Mouse (Mus musculus): ENCODE results near the gene 5031439G07Rik. TPM values are rescaled to one million over a fixed set of nuclear protein-coding genes. Genes with fewer than 3 reads are reported as not detected.
"Not testable (repeated sequence)": the region's sequence is repeated elsewhere in the genome, so short reads cannot be mapped to it uniquely, and the experiment has no call there.

5031439G07Rik gene
- total RNA-seq (2021) (10 to 100 TPM; 28.9 to 36.1 TPM), polyA plus RNA-seq (2012; rRNA removed) (13.1 and 15.8 TPM in 2 replicates)
- long read RNA-seq, full-length matches to known transcripts = 10 of 15 reads
- long read RNA-seq, partial matches to known transcripts = 0 of 15 reads
- long read RNA-seq, other reads (novel, unspliced or antisense) = 5 of 15 reads

DNA sequence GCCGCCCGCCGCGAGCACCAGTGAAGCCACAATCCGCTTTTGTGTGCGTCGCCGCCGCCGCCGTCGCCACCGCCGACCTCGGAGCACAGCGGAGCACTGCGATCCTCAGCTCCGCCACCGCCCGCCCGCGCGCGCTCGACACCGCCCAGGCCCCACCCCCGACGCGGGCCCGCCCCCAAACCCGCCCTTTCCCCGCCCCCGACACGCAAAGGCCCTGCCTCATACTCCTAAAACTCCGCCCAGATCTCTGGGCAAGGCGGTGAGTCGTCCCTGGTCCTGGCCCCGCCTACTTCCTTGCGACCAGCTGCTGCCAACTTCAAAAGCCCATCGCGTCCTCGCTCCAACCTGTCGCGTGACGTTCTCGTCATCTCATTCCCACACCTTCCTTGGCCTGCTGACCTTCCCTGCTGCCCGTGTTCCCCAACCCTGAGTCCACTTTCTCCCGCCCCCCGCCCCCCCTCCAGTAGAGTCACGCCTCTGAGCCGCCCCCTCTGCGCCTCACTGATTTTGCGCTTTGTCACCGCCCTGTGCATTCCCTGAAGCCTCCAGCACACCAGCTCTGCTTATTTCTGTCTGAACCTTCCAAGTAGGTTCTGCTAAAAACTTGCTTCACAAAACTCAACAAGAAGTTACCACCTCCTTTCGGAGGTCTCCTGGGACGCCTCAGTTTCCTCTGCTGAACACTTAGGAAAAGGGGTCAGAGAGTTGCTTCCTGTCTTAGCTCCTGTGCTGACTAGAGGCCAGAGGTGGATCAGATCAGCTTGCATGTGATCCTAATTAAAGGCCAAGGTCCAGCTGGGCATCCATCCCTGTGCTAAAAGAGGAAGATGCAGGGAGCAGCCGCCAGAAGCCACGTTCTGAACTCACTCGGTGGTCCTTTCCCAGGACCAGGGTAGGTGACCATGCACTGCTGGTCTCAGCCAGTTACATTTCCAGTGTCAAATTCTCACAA is at the start of gene 5031439G07Rik:
5031439G07Rik (minus strand) TSS at position 678 of the 952 bp plus-strand sequence.
- peak; percentile 34 for TF ChIP-seq CTCF (IDR thresholded peaks at IDR 0.05)
- peak; percentile 79 for TF ChIP-seq POLR2A (IDR thresholded peaks at IDR 0.05; ENCODE audit: insufficient read depth, low read depth, low read length)
- TF ChIP-seq EP300 (IDR thresholded peaks at IDR 0.05; ENCODE audit: insufficient read depth, low read depth, low read length) = 0 out of 2 replicates have a peak, but pooled peaks have one; percentile 35
- peaks cover 5% of the 10 kb centered on the region for H3K4me1 ChIP-seq (ENCODE audit: control insufficient read depth, insufficient read depth, low read length)
- H3K27ac ChIP-seq = peak within 1 kb of the TSS; percentile 81
- peaks cover 4% of the 10 kb centered on the region for H3K79me2 ChIP-seq (replicated peaks; ENCODE audit: control insufficient read depth, insufficient read depth, low read length)
- intact Hi-C loops (cut with DNase I) = loop anchor here (2.0 to 5.0 kb wide), 4 partner anchors 46 to 136 kb away; partner anchors contain the start of gene Nup50
- no peaks in the 10 kb centered on the region for H3K27me3 ChIP-seq (ENCODE audit: control insufficient read depth, insufficient read depth, low read length)
- DNase-seq = peak; percentile 89 to 95
- H3K4me3 ChIP-seq = peak within 1 kb of the TSS; percentile 81
- 1% methylated on average over 57 of the region's 59 CpGs for WGBS
- H3K9ac ChIP-seq (ENCODE audit: low read depth, low read length) = peak within 1 kb of the TSS; percentile 89
- H3K36me3 ChIP-seq (ENCODE audit: control insufficient read depth, insufficient read depth, low read length) = no peaks in the 10 kb centered on the region

DNA sequence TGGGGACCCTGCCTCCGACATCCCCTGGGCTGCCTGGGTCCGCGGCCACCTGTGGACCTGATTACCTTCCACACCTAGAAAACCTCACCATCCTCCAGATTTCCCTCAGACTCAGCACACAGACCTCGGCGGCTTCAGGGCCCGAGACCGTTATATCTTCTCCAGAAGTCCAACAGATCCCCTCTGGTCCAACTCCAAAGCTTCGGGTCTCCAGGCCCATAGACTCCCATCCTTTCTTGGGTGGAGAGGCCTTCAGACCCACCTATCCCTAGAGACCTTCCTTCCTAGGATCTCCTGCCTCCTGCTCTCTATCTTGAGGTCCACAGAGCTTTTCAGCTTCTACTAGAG is 49.0 kb upstream of the 5031439G07Rik start:
- Histone ChIP-seq H3K36me3 (ENCODE audit: control insufficient read depth, insufficient read depth, low read length) (no peaks in the 10 kb centered on the region), H3K79me2 (replicated peaks; ENCODE audit: control insufficient read depth, insufficient read depth, low read length) (no peaks in the 10 kb centered on the region), H3K27me3 (ENCODE audit: control insufficient read depth, insufficient read depth, low read length) (no peaks in the 10 kb centered on the region), H3K27ac (peak overlapping the region; percentile 86), H3K4me1 (ENCODE audit: control insufficient read depth, insufficient read depth, low read length) (peaks cover 14% of the 10 kb centered on the region), H3K4me3 (peak overlapping the region; percentile 73), H3K9ac (ENCODE audit: low read depth, low read length) (peak overlapping the region; percentile 88)
- intact Hi-C loops (cut with DNase I) = loop anchor here (2.0 kb wide), 1 partner anchor 49 kb away; the partner anchor contains the start of gene 5031439G07Rik
- DNase-seq = no peak
- TF ChIP-seq CTCF (IDR thresholded peaks at IDR 0.05) (no peak), POLR2A (IDR thresholded peaks at IDR 0.05; ENCODE audit: insufficient read depth, low read depth, low read length) (no peak), EP300 (IDR thresholded peaks at IDR 0.05; ENCODE audit: insufficient read depth, low read depth, low read length) (no peak)
- 2% methylated on average over 8 of the region's 8 CpGs for WGBS

DNA sequence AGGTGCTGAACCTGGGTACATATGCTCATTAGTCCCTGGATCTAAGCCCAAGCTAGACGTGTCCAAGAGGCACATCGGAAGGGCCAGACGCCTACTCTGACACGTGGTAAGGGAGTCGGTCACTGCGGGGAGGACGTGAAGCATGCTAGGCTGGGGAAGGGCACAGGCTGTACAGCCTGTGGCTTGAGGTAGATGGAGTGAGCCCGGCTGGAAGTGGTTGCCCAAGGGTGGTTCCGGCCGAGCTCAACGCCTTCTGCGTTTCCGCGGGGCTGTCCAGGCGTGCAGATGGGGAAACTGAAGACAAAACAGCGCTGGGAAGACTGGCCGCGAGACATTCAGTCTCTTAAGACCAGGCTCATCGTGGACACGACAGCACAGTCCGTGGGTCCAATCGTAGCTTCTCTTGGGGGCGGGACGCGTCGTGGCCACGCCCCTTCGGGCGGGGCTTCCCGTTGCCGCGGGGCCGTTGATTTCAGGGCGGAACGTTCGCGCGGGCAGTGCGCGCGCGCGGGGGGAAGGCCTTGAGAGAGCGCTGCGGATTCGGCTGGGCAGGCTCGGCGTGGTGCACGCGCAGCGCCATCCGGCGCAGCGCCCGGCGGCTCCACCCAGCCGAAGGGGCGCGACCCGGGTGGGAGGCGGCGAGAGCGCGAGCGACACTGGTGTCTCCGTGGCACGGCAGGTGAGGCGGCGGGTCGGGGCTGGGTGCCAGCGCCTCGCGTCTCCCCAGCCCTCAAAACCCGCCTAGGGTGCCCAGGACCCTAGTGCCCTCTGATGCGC is 48.4 kb upstream of the 5031439G07Rik start:
- H3K27me3 ChIP-seq (ENCODE audit: control insufficient read depth, insufficient read depth, low read length) = no peaks in the 10 kb centered on the region
- H3K79me2 ChIP-seq (replicated peaks; ENCODE audit: control insufficient read depth, insufficient read depth, low read length) = no peaks in the 10 kb centered on the region
- H3K9ac ChIP-seq (ENCODE audit: low read depth, low read length) = peak overlapping the region; percentile 88
- peaks cover 11% of the 10 kb centered on the region for H3K4me1 ChIP-seq (ENCODE audit: control insufficient read depth, insufficient read depth, low read length)
- intact Hi-C loops (cut with DNase I) = loop anchor here (2.0 kb wide), 1 partner anchor 48 kb away; the partner anchor contains the start of gene 5031439G07Rik
- DNase-seq = peak; percentile 98 to 99
- H3K27ac ChIP-seq = peak overlapping the region; percentile 86
- peak; percentile 75; the same call in 1 of the 2 replicates for TF ChIP-seq EP300 (IDR thresholded peaks at IDR 0.05; ENCODE audit: insufficient read depth, low read depth, low read length)
- TF ChIP-seq POLR2A (IDR thresholded peaks at IDR 0.05; ENCODE audit: insufficient read depth, low read depth, low read length) = peak; percentile 51
- no peak for TF ChIP-seq CTCF (IDR thresholded peaks at IDR 0.05)
- under 1% methylated on average over 75 of the region's 75 CpGs for WGBS
- H3K4me3 ChIP-seq = peak overlapping the region; percentile 73
- H3K36me3 ChIP-seq (ENCODE audit: control insufficient read depth, insufficient read depth, low read length) = no peaks in the 10 kb centered on the region

DNA sequence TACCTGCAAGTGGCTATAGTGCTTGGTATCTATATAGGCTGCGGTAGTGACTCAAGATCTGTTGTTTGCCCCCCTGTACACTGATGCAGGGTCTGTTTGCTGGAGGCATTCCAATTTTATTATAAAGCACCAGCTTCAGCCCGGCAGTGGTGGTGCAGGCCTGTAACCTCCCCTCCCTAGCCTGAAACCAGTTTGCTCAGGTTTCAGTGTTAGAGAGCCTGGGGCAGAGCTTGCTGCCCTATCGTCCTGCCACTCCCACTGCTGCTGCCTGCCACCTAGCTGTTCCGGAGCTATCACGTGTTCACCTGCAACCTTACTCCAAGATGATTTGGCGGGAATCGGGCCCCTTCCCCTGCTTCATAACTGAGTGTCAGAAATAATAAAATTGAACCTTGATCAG is 45.6 kb upstream of the 5031439G07Rik start:
- H3K36me3 ChIP-seq (ENCODE audit: control insufficient read depth, insufficient read depth, low read length); H3K27me3 ChIP-seq (ENCODE audit: control insufficient read depth, insufficient read depth, low read length); H3K4me3 ChIP-seq; DNase-seq; intact Hi-C loops (cut with DNase I); H3K4me1 ChIP-seq (ENCODE audit: control insufficient read depth, insufficient read depth, low read length); H3K9ac ChIP-seq (ENCODE audit: low read depth, low read length); H3K79me2 ChIP-seq (replicated peaks; ENCODE audit: control insufficient read depth, insufficient read depth, low read length); H3K27ac ChIP-seq: not testable (repeated sequence)
- WGBS = 49% methylated on average over 7 of the region's 7 CpGs

DNA sequence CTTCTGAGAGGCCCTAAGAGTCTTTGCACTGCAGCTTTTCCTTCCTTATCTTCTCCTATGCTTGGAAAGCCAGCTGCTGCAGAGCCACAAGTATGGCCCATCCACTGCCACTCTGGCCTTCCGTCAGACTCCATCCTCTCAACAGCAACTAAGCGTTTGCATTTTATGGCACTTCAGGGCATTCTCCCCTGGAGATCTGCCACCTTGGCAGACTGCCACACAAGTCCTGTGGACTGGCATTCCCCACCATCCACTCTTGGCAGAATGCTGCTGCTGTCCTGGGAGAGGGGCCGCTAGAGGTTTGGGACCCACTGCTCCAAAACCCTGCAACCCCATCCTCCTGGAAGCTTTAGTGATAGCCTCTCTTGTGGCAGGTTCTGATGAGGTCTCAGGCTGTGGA is 43.5 kb upstream of the 5031439G07Rik start:
- Histone ChIP-seq H3K36me3 (ENCODE audit: control insufficient read depth, insufficient read depth, low read length) (no peaks in the 10 kb centered on the region), H3K4me1 (ENCODE audit: control insufficient read depth, insufficient read depth, low read length) (peaks cover 3% of the 10 kb centered on the region), H3K79me2 (replicated peaks; ENCODE audit: control insufficient read depth, insufficient read depth, low read length) (no peaks in the 10 kb centered on the region), H3K27me3 (ENCODE audit: control insufficient read depth, insufficient read depth, low read length) (no peaks in the 10 kb centered on the region), H3K9ac (ENCODE audit: low read depth, low read length) (no peak overlapping the region), H3K4me3 (no peak overlapping the region), H3K27ac (no peak overlapping the region)
- intact Hi-C loops (cut with DNase I) = no loop called here
- 55% methylated on average over 3 of the region's 3 CpGs for WGBS
- no peak for DNase-seq
- no peak for TF ChIP-seq POLR2A (IDR thresholded peaks at IDR 0.05; ENCODE audit: insufficient read depth, low read depth, low read length)
- TF ChIP-seq EP300 (IDR thresholded peaks at IDR 0.05; ENCODE audit: insufficient read depth, low read depth, low read length) = no peak
- no peak for TF ChIP-seq CTCF (IDR thresholded peaks at IDR 0.05)

DNA sequence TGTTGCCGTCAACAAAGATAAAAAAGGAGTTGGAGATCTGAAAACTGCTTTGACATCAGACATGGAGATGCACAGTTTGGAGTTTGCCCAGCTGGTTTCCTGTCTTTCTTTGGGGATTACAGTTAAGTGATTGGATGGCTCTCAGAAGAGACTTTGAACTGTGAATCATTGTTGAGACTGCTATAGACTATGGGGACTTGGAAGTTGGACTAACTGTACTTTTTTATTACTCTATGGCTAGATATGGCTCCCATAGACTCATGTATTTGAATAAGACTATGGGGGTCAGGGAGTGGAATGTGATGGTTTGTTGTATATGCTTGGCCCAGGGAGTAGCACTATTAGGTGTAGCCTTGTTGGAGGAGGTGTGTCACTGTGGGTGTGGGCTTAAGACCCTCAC is 42.3 kb upstream of the 5031439G07Rik start:
- H3K9ac ChIP-seq (ENCODE audit: low read depth, low read length); H3K36me3 ChIP-seq (ENCODE audit: control insufficient read depth, insufficient read depth, low read length); H3K79me2 ChIP-seq (replicated peaks; ENCODE audit: control insufficient read depth, insufficient read depth, low read length); DNase-seq; H3K4me3 ChIP-seq; H3K27ac ChIP-seq; H3K4me1 ChIP-seq (ENCODE audit: control insufficient read depth, insufficient read depth, low read length); H3K27me3 ChIP-seq (ENCODE audit: control insufficient read depth, insufficient read depth, low read length); intact Hi-C loops (cut with DNase I): not testable (repeated sequence)
- whole genome bisulfite sequencing = 20% methylated on average over 1 of the region's 1 CpGs

DNA sequence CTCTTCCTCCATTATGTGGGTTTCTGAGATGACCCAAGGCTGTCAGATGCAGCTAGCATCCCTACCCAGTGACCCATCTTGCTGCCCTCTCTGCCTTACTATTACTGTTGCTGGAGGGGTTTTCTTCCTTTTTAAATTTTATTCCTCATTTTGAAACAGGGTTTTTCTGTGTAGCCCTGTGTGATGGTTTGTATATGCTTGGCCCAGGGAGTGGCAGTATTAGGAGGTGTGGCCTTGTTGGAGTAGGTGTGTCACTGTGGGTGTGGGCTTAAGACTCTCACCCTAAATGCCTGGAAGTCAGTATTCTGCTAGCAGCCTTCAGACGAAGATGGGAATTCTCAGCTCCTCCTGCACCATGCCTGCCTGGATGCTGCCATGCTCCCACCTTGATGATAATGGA is 40.3 kb upstream of the 5031439G07Rik start, which contains the start of gene Fam118a:
Fam118a (plus strand) TSS at position 301 of the 400 bp plus-strand sequence.
- intact Hi-C loops (cut with DNase I); H3K27ac ChIP-seq; H3K9ac ChIP-seq (ENCODE audit: low read depth, low read length); H3K27me3 ChIP-seq (ENCODE audit: control insufficient read depth, insufficient read depth, low read length); DNase-seq; H3K4me3 ChIP-seq; H3K36me3 ChIP-seq (ENCODE audit: control insufficient read depth, insufficient read depth, low read length); H3K4me1 ChIP-seq (ENCODE audit: control insufficient read depth, insufficient read depth, low read length); H3K79me2 ChIP-seq (replicated peaks; ENCODE audit: control insufficient read depth, insufficient read depth, low read length): not testable (repeated sequence)
- 71% methylated on average over 1 of the region's 1 CpGs for WGBS
